Mouse (Mus musculus): Measurements from ENCODE around the gene Plin1.

- TF ChIP-seq CTCF (IDR thresholded peaks at IDR 0.05; ENCODE audit: control insufficient read depth, insufficient read depth, insufficient read length) (no peak), USF1 (IDR thresholded peaks at IDR 0.05; ENCODE audit: low read depth) (no peak), MAX (IDR thresholded peaks at IDR 0.05) (no peak), CEBPB (IDR thresholded peaks at IDR 0.05; ENCODE audit: low read depth) (no peak)
These were observed 10.2 kb upstream of the Plin1 start, which contains the start of the genes Pex11a and Wdr93 for GRCm38 (mm10) chr7:79742659-79743536.
